Mouse (Mus musculus): Measurements from ENCODE around the gene Rab19.
"Not testable (repeated sequence)": the region's sequence is repeated elsewhere in the genome, so short reads cannot be mapped to it uniquely, and the experiment has no call there.

Gene Rab19

GRCm38 (mm10) chr6:39381125-39381880, at the start of gene Rab19:
Rab19 (plus strand) TSS chr6:39381175.
- in situ Hi-C loops (cut with MboI), result no loop called here

DNA sequence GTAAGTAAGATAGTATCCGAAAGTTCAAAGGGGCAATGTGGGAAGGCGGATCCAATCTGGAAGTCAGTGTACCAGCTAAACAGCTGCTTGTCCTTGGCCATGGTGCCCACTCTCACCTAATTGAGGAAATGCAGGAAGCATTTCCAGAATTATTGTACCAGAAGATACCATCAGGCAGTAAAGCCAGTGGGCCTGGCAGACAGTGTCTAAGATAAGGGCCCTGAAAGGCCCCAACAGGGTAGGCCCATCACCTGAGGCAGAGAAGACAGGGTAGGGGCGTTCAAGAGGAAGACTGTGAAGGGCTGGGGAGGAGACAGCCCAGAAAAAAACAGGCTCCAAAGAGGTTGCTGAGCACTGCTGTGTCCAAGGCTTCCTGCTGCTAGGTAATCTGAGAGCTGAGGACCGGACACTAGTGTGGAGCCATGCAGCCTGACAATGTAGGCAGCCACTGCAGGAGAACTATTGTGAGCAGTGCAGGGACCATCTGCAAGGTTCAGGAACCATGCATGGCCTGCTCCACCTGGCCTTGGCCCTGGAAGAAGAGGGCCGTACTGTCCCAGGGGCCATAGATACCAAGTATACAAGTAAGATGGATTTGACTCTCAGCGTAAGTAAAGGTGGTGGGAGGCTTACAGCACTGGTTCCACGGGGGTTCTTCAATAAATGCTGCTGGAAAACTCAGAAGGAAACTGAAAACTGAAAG, 48.8 kb upstream of the Rab19 start:
- in situ Hi-C loops (cut with MboI), result no loop called here

DNA sequence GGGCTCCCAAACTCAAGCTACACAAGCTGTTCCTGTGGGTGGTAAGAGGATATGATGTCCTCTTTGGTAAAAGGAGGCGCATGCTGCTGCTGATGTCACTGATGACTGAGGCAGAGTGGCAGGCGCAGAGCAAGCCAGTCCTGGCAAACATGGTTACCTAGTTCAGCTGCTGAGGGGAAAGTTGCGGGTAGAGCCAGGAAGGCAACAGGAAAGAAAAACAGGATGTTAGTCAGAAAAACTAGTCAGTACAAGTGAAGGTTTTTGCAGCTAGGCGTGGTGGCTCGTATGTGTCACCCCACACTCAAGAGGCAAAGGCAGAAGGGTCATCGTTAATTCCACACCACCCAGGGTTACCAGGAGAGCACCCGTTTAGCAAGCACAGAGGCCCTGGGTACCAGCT, 46.8 kb upstream of the Rab19 start:
- in situ Hi-C loops (cut with MboI), result no loop called here

DNA sequence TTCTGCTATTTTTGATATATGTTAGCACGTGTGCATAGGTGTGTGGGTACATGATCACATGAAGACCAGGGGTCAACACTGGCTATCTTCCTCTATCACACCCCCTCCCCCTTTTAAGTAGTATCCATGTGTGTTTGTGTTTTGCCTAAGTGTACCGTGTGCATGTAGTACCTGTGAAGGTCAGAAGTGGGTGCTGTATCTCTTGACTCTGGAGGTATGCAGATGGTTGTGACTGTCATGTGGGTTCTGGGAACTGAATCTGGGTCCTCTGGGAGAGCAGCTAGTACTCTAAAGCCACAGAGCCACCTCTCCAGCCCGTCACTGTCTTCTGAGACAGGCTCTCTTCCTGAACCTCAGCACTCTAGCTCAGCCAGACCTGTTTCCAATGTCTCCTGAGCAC, 46.1 kb upstream of the Rab19 start:
- in situ Hi-C loops (cut with MboI), result no loop called here

DNA sequence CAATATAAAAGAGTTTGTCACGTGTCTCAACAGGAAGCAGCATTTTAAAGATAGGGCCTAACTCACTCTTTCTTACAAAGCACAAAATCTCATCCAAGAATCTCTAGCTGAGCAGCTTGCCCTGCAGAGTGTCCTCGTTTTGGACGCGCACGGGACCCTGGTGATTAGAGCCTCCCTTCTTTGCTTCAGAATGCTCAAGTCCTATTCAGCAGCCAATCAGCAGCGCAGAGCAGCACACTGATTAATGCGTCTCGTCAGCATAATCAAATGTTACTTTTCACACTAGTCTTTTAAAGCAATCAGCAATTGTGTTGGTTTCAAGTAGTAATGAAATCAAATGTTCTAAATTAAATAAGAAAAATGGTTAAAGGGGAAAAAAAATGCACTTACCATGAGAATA, 42.6 kb upstream of the Rab19 start:
- in situ Hi-C loops (cut with MboI), result no loop called here

DNA sequence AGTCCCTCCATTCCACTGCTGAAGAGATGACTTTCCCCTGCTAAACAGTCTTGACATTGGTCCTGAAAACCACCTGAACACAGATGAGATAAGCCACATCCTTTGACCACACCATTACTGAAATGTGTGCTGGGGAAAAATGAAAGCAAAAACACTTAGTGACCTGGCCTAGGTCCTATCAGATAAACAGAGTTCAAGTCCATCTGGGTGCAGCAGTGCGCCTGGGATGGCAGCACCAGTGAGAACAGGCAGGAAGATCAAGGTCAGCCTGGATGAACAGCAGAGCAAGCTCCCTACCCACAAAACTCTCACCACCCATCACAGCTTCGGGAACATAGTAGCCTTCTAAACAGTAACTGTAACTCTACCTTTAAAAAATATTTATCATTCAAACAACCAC, 39.2 kb upstream of the Rab19 start:
- in situ Hi-C loops (cut with MboI), result loop anchor here (5.0 kb wide), 1 partner anchor 139 kb away; no protein-coding TSS in a partner anchor

GRCm38 (mm10) chr6:39344020-39344419, 37.0 kb upstream of the Rab19 start:
- in situ Hi-C loops (cut with MboI), result loop anchor here (5.0 kb wide), 1 partner anchor 142 kb away; no protein-coding TSS in a partner anchor

GRCm38 (mm10) chr6:39345430-39345829, 35.5 kb upstream of the Rab19 start:
- in situ Hi-C loops (cut with MboI), result no loop called here

DNA sequence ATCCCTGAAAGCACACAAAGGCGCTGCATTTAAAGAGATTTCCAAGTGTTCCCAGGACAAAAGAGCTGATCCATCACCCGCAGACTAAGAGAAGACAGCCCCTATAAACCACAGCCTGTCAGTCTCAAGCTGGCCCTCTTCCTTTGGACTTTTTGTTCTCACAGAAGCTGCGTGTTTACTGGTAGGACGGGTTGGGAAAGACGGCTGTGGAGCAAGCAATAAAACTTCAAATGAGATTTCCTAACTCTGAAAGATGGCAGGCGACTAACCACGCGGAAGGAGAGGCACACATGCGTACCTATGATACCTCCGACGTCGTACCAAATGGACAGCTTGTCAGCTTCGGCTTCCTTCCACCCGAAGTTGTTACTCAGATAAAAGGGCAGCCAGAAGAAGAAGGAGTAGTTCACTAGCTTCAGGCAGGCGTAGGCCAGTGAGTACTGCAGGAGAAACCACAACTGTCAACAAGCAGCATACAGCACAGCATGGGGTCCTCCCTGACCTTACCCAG, 33.9 kb upstream of the Rab19 start:
- in situ Hi-C loops (cut with MboI), result no loop called here

DNA sequence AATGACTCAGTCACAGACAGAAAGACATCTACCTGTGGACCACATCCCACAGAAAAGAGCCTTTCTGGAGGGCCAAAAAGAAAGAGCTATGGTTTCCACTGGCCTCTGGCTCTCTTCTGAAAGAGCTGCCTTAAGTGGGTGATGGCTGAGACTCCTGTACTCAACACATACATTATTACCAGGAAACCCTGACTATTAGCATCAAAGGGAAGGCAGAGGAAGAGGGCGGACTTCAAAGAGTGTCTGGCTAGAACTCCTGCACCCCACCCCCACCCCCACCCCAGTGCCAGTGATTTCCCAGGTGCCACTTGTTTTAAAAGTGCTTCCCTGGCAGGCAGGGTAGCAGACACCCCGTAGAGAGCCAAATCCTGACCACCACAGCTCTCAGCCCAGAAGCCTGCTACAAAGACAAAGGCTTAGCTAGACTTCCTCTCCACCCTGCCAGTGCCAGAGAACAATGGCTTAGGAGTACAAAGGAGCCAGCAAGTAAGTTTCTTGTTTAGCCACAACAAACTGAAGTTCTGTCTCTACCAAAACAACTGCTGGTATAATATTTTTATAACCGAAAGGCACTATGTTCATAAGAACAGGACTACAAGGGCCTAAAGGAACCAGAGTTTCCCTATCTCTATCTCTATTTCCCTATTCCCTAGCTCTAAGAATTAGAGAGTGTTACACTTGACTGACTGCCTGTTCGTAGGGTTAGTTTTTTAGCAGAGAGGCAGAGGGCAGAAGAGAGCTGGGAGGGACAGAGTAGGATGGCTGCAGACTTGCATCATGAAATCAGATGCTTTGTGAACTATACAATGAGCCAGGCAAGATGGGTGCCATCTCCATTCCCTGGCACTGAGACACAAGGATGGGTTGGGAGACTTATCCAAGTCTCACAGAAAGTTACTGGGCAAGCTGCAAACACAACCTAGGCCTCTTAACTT, 32.8 kb upstream of the Rab19 start:
- in situ Hi-C loops (cut with MboI), result no loop called here

DNA sequence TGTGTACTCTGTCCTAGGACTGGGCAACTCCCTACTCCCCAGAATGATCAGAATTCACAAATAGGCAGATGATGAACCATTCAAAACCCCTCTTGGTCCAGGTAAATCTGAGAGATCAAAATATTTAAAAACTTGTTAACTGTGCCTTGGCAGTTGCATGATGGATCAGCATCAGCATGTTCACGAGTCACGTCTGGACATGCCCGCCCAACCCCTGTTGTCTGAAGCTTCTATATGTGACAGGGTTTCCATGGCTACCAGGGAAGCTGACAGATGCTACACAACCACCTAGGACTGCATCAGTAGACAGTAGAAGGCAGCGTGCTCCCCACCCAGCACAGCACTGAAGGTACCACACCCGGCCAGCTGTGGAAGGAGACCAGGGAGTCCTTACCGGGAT, 32.0 kb upstream of the Rab19 start:
- in situ Hi-C loops (cut with MboI), result no loop called here

DNA sequence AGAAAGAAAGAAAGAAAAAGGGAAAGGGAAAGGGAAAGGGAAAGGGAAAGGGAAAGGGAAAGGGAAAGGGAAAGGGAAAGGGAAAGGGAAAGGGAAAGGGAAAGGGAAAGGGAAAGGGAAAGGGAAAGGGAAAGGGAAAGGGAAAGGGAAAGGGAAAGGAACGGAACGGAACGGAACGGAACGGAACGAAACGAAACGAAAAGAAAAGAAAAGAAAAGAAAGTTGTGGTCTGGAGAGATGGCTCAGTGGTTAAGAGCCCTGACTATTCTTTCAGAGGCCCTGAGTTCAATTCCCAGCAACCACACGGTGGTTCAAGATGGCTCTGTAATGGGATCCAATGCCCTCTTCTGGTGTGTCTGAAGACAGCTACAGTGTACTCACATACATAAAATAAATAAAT, 21.8 kb upstream of the Rab19 start:
- in situ Hi-C loops (cut with MboI), result not testable (repeated sequence)

- in situ Hi-C loops (cut with MboI), result no loop called here
These were observed 18.3 kb upstream of the Rab19 start for GRCm38 (mm10) chr6:39362684-39363083.

- in situ Hi-C loops (cut with MboI), result no loop called here
These were observed 11.3 kb upstream of the Rab19 start for GRCm38 (mm10) chr6:39369631-39370030.

DNA sequence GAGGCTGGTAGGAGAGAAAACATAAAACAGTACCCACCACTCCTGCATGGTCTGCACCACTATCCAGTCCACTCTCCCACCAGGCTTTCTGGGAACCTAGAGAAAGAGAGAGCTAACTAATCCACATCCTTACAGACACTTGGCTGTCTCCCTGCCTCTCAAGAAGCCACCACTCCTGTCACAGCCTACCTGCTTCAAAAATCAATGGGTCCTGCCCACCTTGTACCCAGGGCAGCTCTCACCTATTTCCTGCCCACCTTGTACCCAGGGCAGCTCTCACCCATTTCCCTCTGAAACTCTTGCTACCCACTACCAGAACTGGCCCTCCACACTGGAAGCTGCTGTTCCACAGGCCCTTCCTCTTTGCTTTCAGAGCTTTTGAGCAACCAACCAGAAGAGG, 8.9 kb upstream of the Rab19 start:
- in situ Hi-C loops (cut with MboI), result no loop called here

DNA sequence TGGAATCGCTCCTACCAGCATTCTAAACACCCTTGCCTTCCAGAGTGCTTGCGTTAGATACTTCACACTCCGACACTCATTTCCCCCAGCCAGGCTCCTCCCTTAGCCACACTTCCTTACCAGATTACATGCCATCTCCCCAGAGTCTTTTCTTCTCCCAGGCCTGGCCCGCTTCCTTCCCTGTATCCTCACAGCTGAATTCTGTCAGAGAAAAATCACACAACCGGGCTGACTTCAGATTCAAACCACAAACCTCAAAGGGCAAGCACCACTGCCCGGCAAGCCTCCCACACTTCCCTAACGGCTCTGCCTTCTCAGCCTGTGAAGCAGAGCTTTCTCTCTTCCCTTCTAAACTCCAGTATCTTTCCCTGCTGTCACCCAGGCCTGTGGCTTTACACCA, 8.2 kb upstream of the Rab19 start:
- in situ Hi-C loops (cut with MboI), result no loop called here

GRCm38 (mm10) chr6:39373301-39373955, 7.5 kb upstream of the Rab19 start:
- in situ Hi-C loops (cut with MboI), result no loop called here

DNA sequence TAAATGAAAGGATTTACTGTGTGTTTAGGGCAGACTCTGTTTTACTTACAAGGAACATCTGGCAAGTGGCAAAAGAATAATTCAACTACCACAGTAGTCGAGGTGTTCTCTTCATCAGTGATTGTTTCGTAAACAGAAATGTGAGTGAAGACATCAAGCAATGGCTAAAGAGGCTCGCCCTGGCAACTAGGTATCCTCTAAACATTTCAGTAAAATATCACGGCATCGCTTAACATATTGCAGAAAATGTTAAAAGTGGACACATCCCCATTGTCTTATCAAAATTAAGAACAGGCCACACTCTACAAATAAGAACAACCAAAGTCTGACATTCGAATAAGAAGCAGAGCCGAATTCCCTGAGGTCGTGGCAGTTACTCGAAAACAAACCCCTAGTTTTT, 4.2 kb upstream of the Rab19 start:
- in situ Hi-C loops (cut with MboI), result no loop called here

DNA sequence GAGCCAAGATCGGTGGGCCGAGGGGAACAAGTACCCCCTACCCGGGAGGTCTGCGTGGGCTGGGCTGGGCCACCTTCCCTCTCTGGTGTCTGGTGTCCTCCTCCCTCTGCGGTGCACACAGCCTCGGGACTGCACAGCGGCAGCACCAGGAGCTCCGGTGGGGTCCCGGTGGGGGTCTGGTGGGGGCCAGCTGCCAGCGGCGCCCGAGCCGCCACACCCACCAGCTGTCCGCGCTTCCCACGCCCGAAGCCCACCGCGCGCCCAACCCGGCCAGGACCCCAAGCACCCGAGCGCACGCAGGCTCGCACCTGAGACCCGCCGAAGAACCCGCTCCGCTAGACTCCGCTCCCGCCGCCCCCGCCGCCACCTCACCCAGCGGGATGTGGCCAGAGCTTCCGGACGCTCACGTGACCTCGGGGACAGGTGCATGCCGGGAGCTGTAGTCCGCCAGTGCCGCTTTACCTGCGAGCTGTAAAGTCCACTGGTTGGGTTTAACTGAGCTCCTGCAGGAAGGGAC, 3.6 kb upstream of the Rab19 start, which contains the start of gene Slc37a3:
Gene Slc37a3, minus strand, starts transcription at position 365 of the 517 bp plus-strand sequence.
- in situ Hi-C loops (cut with MboI), result no loop called here

DNA sequence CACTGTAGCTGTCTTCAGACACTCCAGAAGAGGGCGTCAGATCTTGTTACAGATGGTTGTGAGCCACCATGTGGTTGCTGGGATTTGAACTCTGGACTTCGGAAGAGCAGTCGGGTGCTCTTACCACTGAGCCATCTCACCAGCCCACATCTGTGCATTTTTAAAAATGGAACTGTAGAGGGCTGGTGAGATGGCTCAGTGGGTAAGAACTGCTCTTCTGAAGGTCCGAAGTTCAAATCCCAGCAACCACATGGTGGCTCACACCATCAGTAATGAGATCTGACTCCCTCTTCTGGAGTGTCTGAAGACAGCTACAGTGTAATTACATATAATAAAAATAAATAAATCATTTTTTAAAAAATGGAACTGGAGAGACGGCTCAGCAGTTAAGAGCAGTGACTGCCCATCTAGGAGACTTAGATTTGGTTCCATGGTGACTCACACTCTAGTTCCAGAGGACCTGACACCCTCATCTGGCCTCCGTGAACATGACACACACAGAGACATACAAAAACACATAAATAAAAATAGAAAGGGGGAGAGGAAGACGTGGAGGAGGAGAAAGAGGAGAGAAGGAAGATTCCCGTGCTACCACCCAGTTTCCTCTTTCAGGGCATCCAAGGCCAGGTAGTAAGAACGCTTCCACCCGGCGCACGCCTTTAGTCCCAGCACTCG, 2.7 kb upstream of the Rab19 start:
- in situ Hi-C loops (cut with MboI), result not testable (repeated sequence)

DNA sequence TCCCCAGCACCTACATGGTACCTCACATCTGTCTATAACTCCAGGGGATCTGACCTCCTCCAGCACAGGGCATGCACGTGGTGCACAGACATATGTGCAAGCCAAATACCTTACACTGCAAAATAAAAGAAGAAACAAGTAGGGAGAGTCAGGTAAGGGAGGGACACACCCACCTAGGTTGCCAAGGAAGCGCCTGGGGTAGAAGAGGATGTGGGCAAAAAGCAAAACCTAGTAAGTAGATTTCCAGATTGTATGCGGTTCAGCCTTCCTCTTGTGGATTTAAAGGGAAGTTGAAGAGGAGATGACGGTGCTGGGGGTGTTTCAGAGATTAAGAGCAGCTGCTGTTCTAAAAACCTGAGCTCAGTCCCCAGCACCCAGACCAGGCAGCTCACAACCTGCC, 1.8 kb upstream of the Rab19 start:
- in situ Hi-C loops (cut with MboI), result no loop called here
